Mouse (Mus musculus): ENCODE measurements around the gene Tnrc6b. TPM values are rescaled to one million over a fixed set of nuclear protein-coding genes. Genes with fewer than 3 reads are reported as not detected.
A peak's percentile ranks its signal among the peaks of the same experiment; 100 is the strongest.

Gene Tnrc6b
- polyA plus RNA-seq, 1 experiment from 2014 or later, result 6.5 TPM

- Histone ChIP-seq H3K27me3 (replicated peaks; ENCODE audit: control insufficient read depth, insufficient read depth, low read length) (no peaks in the 10 kb centered on the region), H3K4me3 (ENCODE audit: low read depth, low read length) (no peak overlapping the region), H3K4me1 (replicated peaks; ENCODE audit: control insufficient read depth, insufficient read depth, low read length) (no peaks in the 10 kb centered on the region), H3K9me3 (ENCODE audit: control insufficient read depth) (no peaks in the 10 kb centered on the region), H3K27ac (ENCODE audit: low read depth, low read length) (peak overlapping the region; percentile 35; the same call in 1 of the 2 replicates), H3K4me2 (replicated peaks; ENCODE audit: low read depth) (no peak overlapping the region), H3K36me3 (ENCODE audit: control insufficient read depth, insufficient read depth) (no peaks in the 10 kb centered on the region), H3K9ac (ENCODE audit: low read depth, low read length) (no peak overlapping the region)
- no peak for TF ChIP-seq CTCF (IDR thresholded peaks at IDR 0.05; ENCODE audit: low read depth)
- no peak for ATAC-seq
- WGBS, result 100% methylated on average over 1 of the region's 1 CpGs
Observed at GRCm38 (mm10) chr15:80739972-80740371, 28.9 kb downstream of the Tnrc6b start.

GRCm38 (mm10) chr15:80741836-80742235 lies 30.7 kb downstream of the Tnrc6b start:
- no peak overlapping the region for H3K4me3 ChIP-seq (ENCODE audit: low read depth, low read length)
- no peak overlapping the region for H3K9ac ChIP-seq (ENCODE audit: low read depth, low read length)
- ATAC-seq, result no peak
- no peaks in the 10 kb centered on the region for H3K4me1 ChIP-seq (replicated peaks; ENCODE audit: control insufficient read depth, insufficient read depth, low read length)
- H3K27me3 ChIP-seq (replicated peaks; ENCODE audit: control insufficient read depth, insufficient read depth, low read length), result no peaks in the 10 kb centered on the region
- H3K27ac ChIP-seq (ENCODE audit: low read depth, low read length), result no peak overlapping the region
- no peaks in the 10 kb centered on the region for H3K9me3 ChIP-seq (ENCODE audit: control insufficient read depth)
- 46% methylated on average over 1 of the region's 1 CpGs for WGBS
- no peak for TF ChIP-seq CTCF (IDR thresholded peaks at IDR 0.05; ENCODE audit: low read depth)
- H3K36me3 ChIP-seq (ENCODE audit: control insufficient read depth, insufficient read depth), result no peaks in the 10 kb centered on the region
- no peak overlapping the region for H3K4me2 ChIP-seq (replicated peaks; ENCODE audit: low read depth)

DNA sequence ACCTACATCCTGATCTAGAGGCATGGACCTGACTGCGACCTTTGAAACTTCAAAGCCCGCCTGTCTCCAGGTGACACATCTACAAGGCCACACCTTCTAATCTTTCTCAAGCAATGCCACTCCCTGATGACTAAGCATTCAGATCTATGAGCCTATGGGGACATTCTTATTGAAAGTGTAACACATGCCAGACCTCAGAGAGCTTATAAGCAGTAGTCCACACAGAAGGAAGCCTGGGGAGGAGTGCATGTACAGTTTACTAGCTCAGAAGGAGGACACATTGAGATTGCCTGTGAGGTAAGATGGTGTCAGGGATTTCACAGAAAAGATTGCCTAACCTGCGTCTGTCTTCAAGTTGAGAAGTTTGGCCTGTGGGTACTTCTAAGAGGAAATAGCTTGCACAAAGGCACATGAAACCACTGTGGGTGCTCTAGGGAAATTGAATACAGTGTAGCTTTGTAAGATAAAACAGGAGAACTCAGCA lies 31.9 kb downstream of the Tnrc6b start:
- H3K9me3 ChIP-seq (ENCODE audit: control insufficient read depth), result no peaks in the 10 kb centered on the region
- peak overlapping the region; percentile 11; the same call in 1 of the 2 replicates for H3K27ac ChIP-seq (ENCODE audit: low read depth, low read length)
- H3K4me3 ChIP-seq (ENCODE audit: low read depth, low read length), result no peak overlapping the region
- no peak for TF ChIP-seq CTCF (IDR thresholded peaks at IDR 0.05; ENCODE audit: low read depth)
- peak; percentile 92 for ATAC-seq
- H3K4me2 ChIP-seq (replicated peaks; ENCODE audit: low read depth), result no peak overlapping the region
- 49% methylated on average over 3 of the region's 3 CpGs for WGBS
- no peaks in the 10 kb centered on the region for H3K36me3 ChIP-seq (ENCODE audit: control insufficient read depth, insufficient read depth)
- no peak overlapping the region for H3K9ac ChIP-seq (ENCODE audit: low read depth, low read length)
- no peaks in the 10 kb centered on the region for H3K4me1 ChIP-seq (replicated peaks; ENCODE audit: control insufficient read depth, insufficient read depth, low read length)
- no peaks in the 10 kb centered on the region for H3K27me3 ChIP-seq (replicated peaks; ENCODE audit: control insufficient read depth, insufficient read depth, low read length)

DNA sequence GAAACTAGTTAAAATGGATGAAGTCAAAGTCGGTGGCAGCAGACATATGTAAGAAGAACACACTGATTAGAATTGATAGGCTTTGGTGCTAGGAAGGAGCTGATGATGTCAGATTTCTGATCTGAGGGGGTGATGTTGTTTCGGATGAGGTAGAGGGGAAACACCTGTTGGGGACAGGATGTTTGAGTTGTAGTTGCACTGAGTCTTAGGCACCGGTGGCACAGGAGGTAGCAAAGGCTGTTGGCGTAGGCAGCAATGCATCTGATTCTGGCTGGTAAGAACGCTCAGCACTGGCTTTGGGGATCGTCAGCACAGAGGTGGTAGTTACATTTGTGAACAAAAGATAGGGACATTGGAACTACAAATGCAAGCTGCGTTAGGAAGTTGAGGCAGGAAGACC lies 32.5 kb downstream of the Tnrc6b start:
- H3K36me3 ChIP-seq (ENCODE audit: control insufficient read depth, insufficient read depth), result no peaks in the 10 kb centered on the region
- no peaks in the 10 kb centered on the region for H3K4me1 ChIP-seq (replicated peaks; ENCODE audit: control insufficient read depth, insufficient read depth, low read length)
- no peaks in the 10 kb centered on the region for H3K9me3 ChIP-seq (ENCODE audit: control insufficient read depth)
- no peak for TF ChIP-seq CTCF (IDR thresholded peaks at IDR 0.05; ENCODE audit: low read depth)
- ATAC-seq, result no peak
- H3K4me2 ChIP-seq (replicated peaks; ENCODE audit: low read depth), result no peak overlapping the region
- no peak overlapping the region for H3K9ac ChIP-seq (ENCODE audit: low read depth, low read length)
- WGBS, result 88% methylated on average over 7 of the region's 7 CpGs
- no peak overlapping the region for H3K4me3 ChIP-seq (ENCODE audit: low read depth, low read length)
- H3K27ac ChIP-seq (ENCODE audit: low read depth, low read length), result no peak overlapping the region
- H3K27me3 ChIP-seq (replicated peaks; ENCODE audit: control insufficient read depth, insufficient read depth, low read length), result no peaks in the 10 kb centered on the region

DNA sequence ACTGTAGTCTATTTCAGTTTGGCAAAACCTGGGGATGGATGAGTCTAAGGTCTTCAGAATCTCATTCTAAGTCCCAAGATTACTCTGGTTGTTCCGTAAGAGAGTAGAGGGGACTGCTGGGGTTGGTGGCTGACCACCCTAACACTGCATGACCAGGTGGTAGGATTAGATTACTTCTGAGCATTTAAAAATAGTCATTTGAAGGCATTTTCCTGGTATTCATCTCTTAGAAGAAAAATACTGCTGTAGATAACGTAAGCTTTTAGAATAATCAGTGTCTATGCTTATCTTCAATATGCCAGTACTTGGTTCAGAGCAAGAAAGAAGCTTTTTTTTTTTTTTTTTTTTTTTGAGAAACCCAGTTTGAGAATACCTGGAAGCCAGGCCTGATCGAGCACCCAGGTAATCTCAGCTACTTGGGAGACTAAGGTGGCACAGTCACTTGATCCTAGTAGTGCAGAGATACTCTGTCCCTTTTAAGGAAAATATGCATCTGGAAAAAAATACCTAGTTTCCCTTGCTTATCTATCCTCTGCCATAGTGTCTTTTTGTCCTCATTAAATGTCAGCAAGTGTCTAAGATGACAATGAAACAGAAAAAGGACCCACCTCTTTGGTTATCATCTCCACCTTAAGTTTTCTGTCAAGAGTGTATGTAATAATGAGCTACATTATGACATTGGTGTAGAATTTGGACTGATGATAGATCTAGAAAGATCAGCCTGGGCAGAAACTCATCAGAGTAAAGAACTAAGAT lies 33.7 kb downstream of the Tnrc6b start:
- H3K4me2 ChIP-seq (replicated peaks; ENCODE audit: low read depth), result no peak overlapping the region
- no peaks in the 10 kb centered on the region for H3K36me3 ChIP-seq (ENCODE audit: control insufficient read depth, insufficient read depth)
- TF ChIP-seq CTCF (IDR thresholded peaks at IDR 0.05; ENCODE audit: low read depth), result no peak
- no peaks in the 10 kb centered on the region for H3K9me3 ChIP-seq (ENCODE audit: control insufficient read depth)
- ATAC-seq, result no peak
- no peak overlapping the region for H3K4me3 ChIP-seq (ENCODE audit: low read depth, low read length)
- no peaks in the 10 kb centered on the region for H3K27me3 ChIP-seq (replicated peaks; ENCODE audit: control insufficient read depth, insufficient read depth, low read length)
- no peak overlapping the region for H3K9ac ChIP-seq (ENCODE audit: low read depth, low read length)
- WGBS, result 85% methylated on average over 3 of the region's 3 CpGs
- no peaks in the 10 kb centered on the region for H3K4me1 ChIP-seq (replicated peaks; ENCODE audit: control insufficient read depth, insufficient read depth, low read length)
- H3K27ac ChIP-seq (ENCODE audit: low read depth, low read length), result no peak overlapping the region

DNA sequence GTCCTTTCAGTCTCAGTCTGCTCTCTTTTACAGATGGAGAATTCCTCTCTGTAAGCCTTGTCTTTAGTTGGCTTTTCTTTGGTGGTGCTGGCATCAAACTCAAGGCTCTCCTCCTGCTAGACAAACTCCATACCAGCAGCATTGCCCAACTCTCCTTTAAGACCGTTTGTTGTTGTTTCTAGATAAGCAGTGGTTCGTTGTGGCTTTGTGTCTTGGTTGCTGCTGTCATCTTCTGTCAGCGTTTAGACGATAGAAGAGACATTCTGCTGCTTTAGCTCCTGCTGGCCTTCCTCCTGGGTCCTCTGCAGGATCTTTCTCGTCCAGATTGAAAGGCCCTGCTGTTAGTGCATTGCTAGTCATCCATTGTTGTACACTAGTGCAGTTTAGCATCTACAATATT lies 37.9 kb downstream of the Tnrc6b start:
- Histone ChIP-seq H3K4me3 (ENCODE audit: low read depth, low read length) (no peak overlapping the region), H3K27me3 (replicated peaks; ENCODE audit: control insufficient read depth, insufficient read depth, low read length) (no peaks in the 10 kb centered on the region), H3K9me3 (ENCODE audit: control insufficient read depth) (no peaks in the 10 kb centered on the region), H3K27ac (ENCODE audit: low read depth, low read length) (no peak overlapping the region), H3K4me1 (replicated peaks; ENCODE audit: control insufficient read depth, insufficient read depth, low read length) (no peaks in the 10 kb centered on the region), H3K4me2 (replicated peaks; ENCODE audit: low read depth) (no peak overlapping the region), H3K36me3 (ENCODE audit: control insufficient read depth, insufficient read depth) (no peaks in the 10 kb centered on the region), H3K9ac (ENCODE audit: low read depth, low read length) (no peak overlapping the region)
- 65% methylated on average over 5 of the region's 5 CpGs for WGBS
- no peak for ATAC-seq
- no peak for TF ChIP-seq CTCF (IDR thresholded peaks at IDR 0.05; ENCODE audit: low read depth)

Measured in intestine, postnatal 0 days (tissue).